Mouse (Mus musculus) left cerebral cortex, adult 2 months (tissue): ENCODE data around the gene Qrfp. TPM values are rescaled to one million over a fixed set of nuclear protein-coding genes. Genes with fewer than 3 reads are reported as not detected.

Experiments used
- DNase-seq, 2 experiments: peaks; one replicate each; pipeline ENCODE4 v3.0.0; 2021 to 2022; ENCODE audit warnings: low spot score in 2 of 2, mixed read lengths in 1 of 2; ENCODE audit errors: extremely low spot score in 1 of 2
- H3K27ac ChIP-seq: fragments of 200-600 bp; 2 replicates; pipeline ENCODE4 v1.8.1; 2022
- H3K4me3 ChIP-seq: fragments of 200-600 bp; 2 replicates; pipeline ENCODE4 v1.8.1; 2022
- CTCF ChIP-seq: fragments of 200-600 bp; IDR thresholded peaks from 2 replicates; pipeline ENCODE4 v1.8.1; 2022; ENCODE audit warnings: antibody characterized with exemption, mild to moderate bottlenecking, moderate library complexity
- intact Hi-C: fragments of 180-260 bp; cut with DNase I; formaldehyde crosslinking; loops from one replicate; pipeline ENCODE4 v1.15.1; 2025
- total RNA-seq, 2 experiments: library from RNA; stranded (reverse); gene quantifications; 2 replicates each; pipeline ENCODE4 v1.2.3; 2021

Gene Qrfp
- total RNA-seq, 2 experiments from 2014 or later: not detected

DNA sequence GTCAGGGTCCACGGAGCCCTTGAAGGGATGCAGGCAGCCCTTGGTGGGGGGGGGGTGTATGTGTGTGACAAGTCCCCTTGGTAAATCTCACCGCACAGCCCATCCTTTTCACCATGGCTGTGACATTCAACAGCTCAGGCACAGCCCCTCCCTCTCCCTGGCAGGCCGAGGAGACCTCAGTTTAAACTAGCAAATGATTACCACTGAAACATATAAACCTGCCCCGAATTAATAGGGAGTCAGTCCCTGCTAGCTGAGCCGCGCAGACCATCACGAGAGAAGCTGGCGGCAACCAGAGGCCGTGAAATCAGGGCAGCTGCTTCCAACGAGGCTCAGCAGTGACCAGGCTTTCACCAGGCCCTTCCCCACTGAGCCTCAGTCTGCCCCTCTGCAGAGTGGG lies 25.7 kb upstream of the Qrfp start:
- no peak overlapping the region for H3K4me3 ChIP-seq
- no peak overlapping the region for H3K27ac ChIP-seq
- no peak for DNase-seq
- intact Hi-C loops: no loop called here
- no peak for TF ChIP-seq CTCF

DNA sequence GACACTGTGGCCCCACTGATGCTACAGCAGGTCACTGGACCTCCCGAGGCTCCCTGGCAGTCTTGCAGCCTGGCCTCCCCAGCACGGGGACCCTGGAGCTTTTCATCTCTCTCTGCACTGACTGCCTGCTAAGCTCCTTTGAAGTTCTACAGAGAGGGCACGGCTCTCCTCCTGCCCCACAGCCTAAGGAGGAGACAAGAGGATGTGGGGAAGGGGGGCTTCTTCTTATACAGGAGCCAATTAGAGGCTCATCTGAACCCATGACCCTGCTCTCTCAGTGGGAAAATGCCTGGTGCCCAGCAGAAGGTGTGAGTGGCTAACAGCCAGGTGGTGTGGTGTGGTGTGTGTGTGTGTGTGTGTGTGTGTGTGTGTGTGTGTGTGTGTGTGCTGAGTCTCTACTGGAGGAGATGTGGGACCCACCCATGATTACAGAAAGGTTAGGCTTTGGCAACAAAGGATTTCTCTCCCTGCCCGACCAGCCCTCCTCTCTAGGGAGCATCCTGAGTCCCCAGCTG lies 18.0 kb upstream of the Qrfp start:
- no peak overlapping the region for H3K27ac ChIP-seq
- H3K4me3 ChIP-seq: no peak overlapping the region
- intact Hi-C loops: no loop called here
- no peak for DNase-seq
- TF ChIP-seq CTCF: no peak

DNA sequence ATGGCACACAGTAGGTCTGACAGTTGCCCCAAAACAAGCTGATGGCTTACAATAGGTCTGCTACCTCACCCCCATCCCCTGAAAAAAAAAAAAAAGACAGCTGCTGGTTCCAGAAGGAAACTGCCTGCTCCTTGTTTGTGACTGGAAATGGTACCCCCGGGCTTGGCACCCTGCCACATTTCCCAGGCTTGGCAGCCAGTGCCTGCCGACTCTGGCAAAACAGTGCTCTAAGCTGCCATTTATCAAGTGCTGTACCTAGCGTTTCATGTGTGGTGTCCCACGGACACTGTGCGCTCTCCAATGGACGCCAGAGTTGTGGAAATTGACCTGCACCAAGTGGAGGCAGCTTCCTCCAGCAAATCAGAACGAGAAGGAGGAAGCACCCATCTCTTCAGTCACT lies 17.5 kb upstream of the Qrfp start:
- DNase-seq: peak; percentile 54 to 62
- Histone ChIP-seq H3K4me3 (no peak overlapping the region), H3K27ac (no peak overlapping the region)
- TF ChIP-seq CTCF: no peak
- intact Hi-C loops: no loop called here

GRCm38 (mm10) chr2:31826094-31827085 lies 16.0 kb upstream of the Qrfp start:
- Histone ChIP-seq H3K27ac (no peak overlapping the region), H3K4me3 (no peak overlapping the region)
- TF ChIP-seq CTCF: no peak
- intact Hi-C loops: no loop called here
- no peak for DNase-seq

- DNase-seq: no peak
Observed at GRCm38 (mm10) chr2:31825469-31825911, 15.1 kb upstream of the Qrfp start.

DNA sequence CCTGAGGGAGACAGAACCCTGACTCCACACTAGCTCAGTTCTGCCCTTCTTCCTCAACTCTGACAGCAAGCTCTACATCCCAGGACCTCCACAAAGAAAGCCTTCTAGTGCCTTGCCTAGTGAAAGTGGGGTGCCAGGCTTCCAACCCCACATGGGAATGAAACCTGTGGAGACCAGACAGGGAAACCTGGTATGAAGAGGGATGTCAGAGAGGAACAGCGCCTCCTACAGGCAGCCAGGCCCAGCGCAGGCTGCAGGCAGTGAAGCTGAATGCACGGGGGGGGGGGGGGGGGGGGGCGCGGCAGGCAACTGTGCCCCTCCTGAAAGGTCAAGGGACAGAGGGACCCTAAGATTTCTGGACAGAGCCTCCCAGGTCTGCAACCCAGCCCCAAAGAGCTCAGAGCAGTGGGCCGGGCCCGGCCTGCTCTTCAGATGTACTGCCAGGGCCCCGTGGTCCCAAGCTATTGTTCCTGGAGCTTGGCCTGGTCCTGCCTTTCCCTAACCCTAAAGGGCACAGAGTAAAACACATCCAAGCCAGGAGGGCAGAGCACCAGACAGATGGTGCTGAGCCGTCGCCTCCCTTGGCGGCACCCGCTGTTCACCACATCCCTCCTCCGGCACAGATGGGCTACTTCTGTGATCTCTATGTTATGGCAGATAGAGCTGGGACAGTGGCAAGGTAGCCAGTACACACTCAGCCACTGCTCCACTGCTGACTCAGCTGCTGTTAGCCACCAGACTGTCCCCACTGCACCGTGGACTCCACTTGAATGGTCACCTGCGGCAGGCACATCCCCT lies 13.8 kb upstream of the Qrfp start:
- no peak for DNase-seq
- TF ChIP-seq CTCF: peak; percentile 53
- no peak overlapping the region for H3K4me3 ChIP-seq
- intact Hi-C loops: no loop called here
- H3K27ac ChIP-seq: no peak overlapping the region

More at GRCm38 (mm10) chr2:31825469-31825911, 15.1 kb upstream of the Qrfp start:
- intact Hi-C loops: no loop called here
- TF ChIP-seq CTCF: no peak
- H3K4me3 ChIP-seq: no peak overlapping the region
- H3K27ac ChIP-seq: no peak overlapping the region

DNA sequence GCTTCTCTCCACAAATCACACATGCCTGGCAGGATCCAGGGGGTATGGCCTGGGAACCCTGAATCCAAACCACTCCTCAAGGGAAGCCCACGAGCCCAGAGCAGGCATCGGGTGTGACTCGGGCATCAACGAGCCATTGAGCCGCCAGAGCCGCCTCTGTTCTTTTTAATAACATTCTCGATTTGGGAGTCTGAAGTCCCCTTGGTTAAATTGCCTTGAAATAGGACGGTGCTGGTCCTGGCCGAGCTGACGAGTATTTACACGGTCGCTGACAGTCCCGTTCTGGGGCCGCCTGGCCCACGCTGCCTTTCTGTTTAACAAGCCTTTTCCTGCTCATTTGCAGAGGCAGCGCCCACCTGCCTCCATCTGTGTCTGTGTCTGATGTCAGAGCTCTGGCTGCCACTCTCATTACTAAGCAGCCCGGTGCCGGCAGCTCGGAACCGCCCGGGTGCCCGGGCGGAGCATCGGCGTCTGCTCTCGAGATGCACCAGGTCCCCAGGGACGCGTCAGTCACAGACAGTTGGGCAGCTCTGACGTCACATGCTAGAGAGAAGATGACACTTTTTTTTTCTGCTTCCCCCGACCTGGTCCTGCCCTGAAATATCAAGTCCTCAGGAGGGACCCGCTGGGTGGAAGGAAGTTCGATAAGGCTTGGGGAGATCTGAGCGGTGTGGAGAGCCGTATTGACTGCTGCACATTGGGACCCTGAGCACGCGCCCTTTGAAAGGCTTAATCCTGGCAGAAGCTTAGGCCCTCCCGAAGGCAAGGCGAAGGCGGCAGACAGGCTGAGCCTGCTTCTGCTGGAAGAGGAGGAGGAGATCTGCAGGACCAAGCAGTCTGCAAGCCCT lies 12.4 kb upstream of the Qrfp start:
- Histone ChIP-seq H3K27ac (peak overlapping the region; percentile 24; the same call in 1 of the 2 replicates), H3K4me3 (peak overlapping the region; percentile 27)
- peak; percentile 71 to 77 for DNase-seq
- TF ChIP-seq CTCF: no peak
- intact Hi-C loops: no loop called here

DNA sequence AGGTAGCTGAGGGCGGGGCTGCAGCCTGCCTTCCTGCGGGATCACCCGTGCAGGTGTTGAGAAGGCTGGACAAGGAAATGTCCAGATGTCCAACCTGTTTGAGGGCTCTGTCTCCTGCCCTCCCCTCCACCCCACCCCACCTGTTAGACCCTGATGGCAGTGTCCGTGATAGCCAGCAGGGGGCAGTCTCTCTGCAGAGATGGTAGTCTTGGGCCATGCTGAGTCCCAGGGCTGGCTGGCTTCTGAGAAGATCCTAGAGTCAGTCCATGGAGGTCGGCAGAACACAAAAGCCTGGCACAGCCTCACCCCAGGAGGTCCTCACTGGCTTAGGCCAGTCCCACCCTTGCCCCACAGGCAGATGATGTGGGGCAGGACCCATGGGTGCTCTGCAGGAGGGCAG lies 5.0 kb upstream of the Qrfp start:
- Histone ChIP-seq H3K27ac (no peak overlapping the region), H3K4me3 (no peak overlapping the region)
- intact Hi-C loops: loop anchor here (1.0 kb wide), 2 partner anchors 70 to 100 kb away; no protein-coding TSS in a partner anchor
- DNase-seq: peak; percentile 58 to 70
- peak; percentile 78 for TF ChIP-seq CTCF

GRCm38 (mm10) chr2:31814699-31815098 lies 4.3 kb upstream of the Qrfp start:
- Histone ChIP-seq H3K27ac (no peak overlapping the region), H3K4me3 (no peak overlapping the region)
- intact Hi-C loops: loop anchor here (1.0 kb wide), 2 partner anchors 71 to 101 kb away; no protein-coding TSS in a partner anchor
- peak; percentile 37 to 51 for DNase-seq
- TF ChIP-seq CTCF: no peak

GRCm38 (mm10) chr2:31813641-31814040 lies 3.3 kb upstream of the Qrfp start:
- Histone ChIP-seq H3K4me3 (no peak overlapping the region), H3K27ac (no peak overlapping the region)
- intact Hi-C loops: no loop called here
- no peak for DNase-seq
- no peak for TF ChIP-seq CTCF
